Mouse (Mus musculus) granulocyte monocyte progenitor cell, adult 5-6 weeks (primary cell): Measurements from ENCODE around the gene Gm15262. TPM values are rescaled to one million over a fixed set of nuclear protein-coding genes. Genes with fewer than 3 reads are reported as not detected.
A peak's percentile ranks its signal among the peaks of the same experiment; 100 is the strongest.
"Not testable (repeated sequence)": the region's sequence is repeated elsewhere in the genome, so short reads cannot be mapped to it uniquely, and the experiment has no call there.

Experiments
- ATAC-seq: replicated peaks from 2 replicates; pipeline ENCODE4 v1.8.0; 2016; ENCODE audit warnings: mild to moderate bottlenecking, moderate TSS enrichment, inconsistent platforms; ENCODE audit not compliant: poor library complexity, severe bottlenecking
- total RNA-seq, 2 experiments: library from RNA; stranded (forward) in 1 of 2; stranded (reverse) in 1 of 2; fragments of 200-712, 200-1000 nt in 1 of 2; fragments of >200 nt in 1 of 2; fragmentation: Nextera tagmentation in 1 of 2; gene quantifications; 2 replicates each; pipeline ENCODE4 v1.2.3; 2014 to 2017

The Gm15262 gene
- not detected in 2 replicates for total RNA-seq (2014; fragmentation: Nextera tagmentation)
- total RNA-seq (2017) = not detected in 2 replicates

DNA sequence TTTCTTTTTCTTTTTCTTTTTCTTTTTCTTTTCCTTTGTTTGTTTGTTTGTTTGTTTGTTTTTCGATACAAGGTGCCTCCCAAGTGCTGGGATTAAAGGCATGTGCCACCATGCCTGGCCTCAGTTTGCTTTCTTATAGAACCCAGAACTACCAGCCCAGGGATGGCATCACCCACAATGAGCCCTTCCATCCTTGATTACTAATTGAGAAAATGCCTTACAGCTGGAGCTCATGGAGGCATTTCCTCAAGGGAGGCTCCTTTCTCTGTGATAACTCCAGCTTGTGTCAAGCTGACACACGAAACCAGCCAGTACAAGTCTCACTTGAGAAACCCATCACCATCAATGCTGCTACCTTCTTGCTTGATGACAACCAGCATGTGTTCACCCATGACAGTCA lies at the start of gene Gm15262:
Gm15262 (plus strand) TSS at position 301 of the 400 bp plus-strand sequence.
- not testable (repeated sequence) for ATAC-seq

DNA sequence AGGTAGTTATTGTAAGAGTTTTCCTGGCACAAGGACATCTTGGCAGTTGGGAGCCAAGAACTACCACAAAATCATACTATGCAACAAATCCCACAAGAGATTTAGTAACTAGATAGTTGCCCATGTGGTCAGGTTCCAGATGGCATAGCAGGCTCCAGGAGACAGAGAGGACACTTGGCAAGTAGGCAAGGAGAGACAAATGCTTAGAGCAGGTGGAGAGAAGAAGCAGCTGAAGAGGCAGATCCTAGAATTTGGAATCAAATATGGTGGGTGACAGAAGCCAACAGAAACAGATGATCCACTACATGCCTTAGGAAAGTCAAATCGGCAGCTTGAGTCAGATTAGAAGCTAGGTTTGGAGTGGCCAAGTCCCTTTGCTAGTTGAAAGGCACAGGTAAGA lies 20.9 kb downstream of the Gm15262 start:
- ATAC-seq = no peak

DNA sequence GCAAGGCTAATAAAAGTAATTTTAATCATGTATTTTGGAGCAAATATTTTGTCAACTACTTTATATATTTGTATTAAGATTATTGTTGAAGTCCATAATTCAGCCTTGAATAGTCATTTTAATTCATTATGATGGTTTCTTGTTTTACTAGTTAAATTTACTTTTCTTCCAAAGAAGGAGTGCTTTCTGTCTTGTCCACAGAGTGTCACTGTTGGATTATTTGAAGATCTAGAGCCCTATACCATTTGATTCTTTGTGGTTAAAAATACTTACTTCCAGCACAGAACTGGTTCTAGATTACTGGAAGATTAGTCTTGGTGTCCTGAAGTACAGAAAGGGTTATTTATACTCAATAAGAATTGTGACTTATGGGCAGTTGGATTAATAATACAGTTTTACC lies 29.2 kb downstream of the Gm15262 start:
- no peak for ATAC-seq

DNA sequence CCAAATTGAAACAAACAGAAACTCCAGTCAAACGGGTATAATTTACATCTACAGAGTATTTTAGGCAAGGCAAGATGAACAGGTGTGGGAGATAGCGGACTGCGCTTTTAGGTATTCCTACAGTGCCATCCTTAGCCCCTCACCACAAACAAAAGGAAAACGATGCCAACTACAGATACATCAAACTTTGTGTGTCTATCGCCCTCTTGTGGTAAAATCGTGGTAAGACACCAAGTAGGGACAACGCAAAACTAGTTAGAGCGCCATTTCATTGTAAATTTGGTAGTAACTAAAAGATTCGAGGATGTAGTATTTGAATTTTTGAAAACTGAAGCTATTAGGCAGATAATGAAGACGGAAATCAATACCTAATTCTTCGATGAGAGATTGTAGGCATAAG lies 83.7 kb downstream of the Gm15262 start:
- no peak; the same call in 1 of the 2 replicates for ATAC-seq

DNA sequence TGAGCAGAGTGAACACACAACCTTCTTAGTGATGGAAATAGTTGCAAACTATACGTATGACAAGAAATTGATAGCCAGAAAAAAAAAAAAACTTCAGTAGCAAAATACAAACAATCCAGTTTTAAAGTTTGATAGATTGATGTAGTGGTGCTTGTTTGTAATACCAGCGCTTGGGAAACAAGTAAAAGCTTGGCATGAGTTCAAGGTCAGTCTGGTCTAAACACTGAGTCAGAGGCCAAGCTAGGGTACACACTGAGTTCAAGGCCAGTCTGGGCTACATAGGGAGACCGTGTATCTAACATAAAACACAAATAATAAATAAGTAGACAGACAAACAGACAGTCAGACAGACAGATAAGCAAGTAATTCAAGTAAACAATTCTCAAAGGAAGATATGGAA lies 84.2 kb downstream of the Gm15262 start:
- no peak for ATAC-seq

DNA sequence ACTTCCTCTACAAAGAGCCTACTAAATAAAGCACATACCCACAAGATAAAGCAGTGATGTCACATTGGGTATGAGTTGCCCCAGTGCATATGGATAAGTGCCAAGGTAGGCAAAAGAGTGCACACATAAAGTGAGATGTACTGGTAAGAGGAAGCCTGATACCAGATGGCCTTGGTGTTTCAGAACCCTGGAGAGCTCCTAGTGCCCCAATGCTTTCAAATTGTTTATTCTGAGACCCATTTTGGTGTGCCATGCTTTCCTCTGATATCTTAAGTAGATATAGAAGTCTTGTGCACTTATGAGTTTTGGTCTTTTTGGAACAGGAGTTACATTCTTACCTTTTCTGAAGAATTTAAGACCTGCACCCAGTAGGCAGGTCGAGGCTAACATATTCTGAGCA lies 88.3 kb downstream of the Gm15262 start:
- no peak for ATAC-seq

DNA sequence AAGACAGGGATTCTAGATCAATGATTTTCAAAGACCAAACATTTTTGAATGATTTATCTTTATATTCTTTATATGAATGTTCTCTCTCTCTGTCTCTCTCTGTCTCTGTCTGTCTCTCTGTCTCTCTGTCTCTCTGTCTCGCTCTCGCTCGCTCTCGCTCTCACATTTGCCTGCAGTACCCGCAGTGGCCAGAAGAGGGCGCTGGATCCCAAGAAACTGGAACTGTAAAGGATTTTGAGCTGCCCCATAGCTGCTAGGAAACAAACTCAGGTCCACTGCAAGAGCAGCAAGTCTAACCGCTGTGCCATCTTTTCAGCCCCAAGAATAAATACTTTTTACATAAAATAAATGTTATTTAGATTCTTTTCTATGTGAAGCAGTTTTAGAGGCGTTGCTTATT lies 98.5 kb downstream of the Gm15262 start:
- ATAC-seq = 0 out of 2 replicates have a peak, but pooled peaks have one; percentile 30

DNA sequence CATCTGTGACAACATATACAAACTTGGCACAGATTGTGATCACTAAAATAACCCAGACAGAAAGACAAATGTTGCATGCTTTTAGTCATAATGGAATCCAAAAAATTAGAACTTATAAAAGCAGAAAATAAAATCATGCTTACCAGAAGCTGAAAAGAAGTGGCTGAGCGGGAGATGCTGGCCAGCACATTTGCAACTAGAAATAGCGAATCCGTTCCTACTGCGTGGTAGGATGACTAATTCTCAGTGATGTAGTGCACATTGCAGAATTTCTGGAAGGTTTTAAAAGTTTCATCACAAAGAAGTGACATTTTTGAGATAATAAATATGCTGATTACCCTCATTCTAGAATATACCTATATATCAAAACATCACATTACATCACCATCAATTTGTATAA lies 100.7 kb downstream of the Gm15262 start:
- ATAC-seq = no peak

DNA sequence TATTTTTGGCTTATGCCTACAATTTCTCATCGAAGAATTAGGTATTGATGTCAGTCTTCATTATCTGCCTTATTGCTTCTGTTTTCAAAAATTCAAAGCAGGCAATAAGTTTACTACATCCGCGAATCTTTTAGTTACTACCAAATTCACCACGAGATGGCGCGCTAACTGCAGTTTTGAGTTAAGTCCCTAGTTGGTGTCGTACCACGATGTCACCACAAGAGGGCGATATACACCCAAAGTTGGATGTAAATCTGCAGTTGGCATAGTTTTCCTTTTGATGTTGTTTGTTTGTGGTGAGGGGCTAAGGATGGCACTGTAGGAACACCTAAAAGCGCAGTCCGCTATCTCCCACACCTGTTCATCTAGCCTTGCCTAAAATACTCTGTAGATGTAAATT lies 111.9 kb downstream of the Gm15262 start:
- peak; percentile 89 for ATAC-seq

DNA sequence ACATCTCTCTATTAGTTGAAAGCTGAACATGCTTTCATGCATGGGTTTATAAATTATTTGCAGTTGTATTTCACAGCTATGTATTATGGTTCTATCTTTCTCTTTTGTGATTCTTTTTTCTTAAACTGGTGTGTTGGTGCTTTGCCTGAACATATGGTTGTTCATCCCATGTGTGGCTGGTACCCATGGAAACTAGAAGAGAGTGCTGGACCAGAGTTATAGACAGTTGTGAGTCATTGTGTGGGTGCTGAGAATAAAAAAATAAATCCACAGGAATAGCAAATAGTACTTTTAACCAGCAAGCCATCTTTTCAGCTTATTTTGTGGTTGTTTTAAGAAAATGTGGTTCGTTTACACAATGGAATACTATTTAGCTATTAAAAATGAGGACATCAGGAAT lies 123.9 kb downstream of the Gm15262 start:
- no peak for ATAC-seq

Other genes with a start within 250 kb of the Gm15262 start
- gene Scml2, start 170.3 kb upstream of the Gm15262 start, total RNA-seq (2014; fragmentation: Nextera tagmentation) = 1.6 and 6.0 TPM in 2 replicates
- gene Scml2, start 170.3 kb upstream of the Gm15262 start, total RNA-seq (2017) = 2.8 and 3.9 TPM in 2 replicates